In genomic region chr10:94341501-94341900, GRCm38 (mm10) we compare ENCODE assay signal across 19 mouse cellular contexts. TPM values are rescaled to one million over a fixed set of nuclear protein-coding genes. Genes with fewer than 3 reads are reported as not detected.
DNase-seq lines count a peak whose midpoint lies in the region; ATAC-seq and TF ChIP-seq lines count a peak whose summit lies in the region.
"Had no signal": no experiment of that assay in that cellular context is flagged by ENCODE, and none has a peak within 500 bp of the region (broad histone marks: within the 10 kb centered on the region; RNA-seq: fewer than 3 reads in every experiment).

No protein-coding gene starts in this region.

- 0 out of 2 replicates have a peak overlapping the region, but pooled peaks have one; percentile 24 for H3K9ac ChIP-seq in heart, embryonic 13.5 days
- H3K9ac ChIP-seq in kidney, embryonic 15.5 days: no peak overlapping the region
- H3K9ac ChIP-seq in stomach, embryonic 14.5 days (replicated peaks; ENCODE audit: low read depth, low read length): no peak overlapping the region
- no peak overlapping the region for H3K9ac ChIP-seq in stomach, postnatal 0 days (ENCODE audit: low read length)
- H3K9ac ChIP-seq: embryonic facial prominence, embryonic 15.5 days; forebrain, embryonic 13.5 days; liver, embryonic 12.5 days had no signal

- no peaks in the 10 kb centered on the region for H3K36me3 ChIP-seq in heart, embryonic 13.5 days
- no peaks in the 10 kb centered on the region for H3K36me3 ChIP-seq in kidney, embryonic 15.5 days
- H3K36me3 ChIP-seq in stomach, embryonic 14.5 days (ENCODE audit: control insufficient read depth, insufficient read depth, low read length): no peaks in the 10 kb centered on the region
- no peaks in the 10 kb centered on the region for H3K36me3 ChIP-seq in stomach, postnatal 0 days (ENCODE audit: control insufficient read depth, insufficient read depth, low read length)
- H3K36me3 ChIP-seq: embryonic facial prominence, embryonic 15.5 days; liver, embryonic 12.5 days had no signal

- H3K27me3 ChIP-seq in heart, embryonic 13.5 days (replicated peaks): no peaks in the 10 kb centered on the region
- H3K27me3 ChIP-seq in kidney, embryonic 15.5 days: no peaks in the 10 kb centered on the region; the same call in 1 of the 2 replicates
- no peaks in the 10 kb centered on the region for H3K27me3 ChIP-seq in stomach, embryonic 14.5 days (ENCODE audit: control insufficient read depth, insufficient read depth, low read length)
- no peaks in the 10 kb centered on the region for H3K27me3 ChIP-seq in stomach, postnatal 0 days (ENCODE audit: control insufficient read depth, insufficient read depth, low read length)
- H3K27me3 ChIP-seq: embryonic facial prominence, embryonic 15.5 days; forebrain, embryonic 13.5 days had no signal

- DNase-seq in heart, postnatal 14 days: no peak
- DNase-seq in kidney, postnatal 36 days: no peak
- DNase-seq in stomach, postnatal 0 days (ENCODE audit: low spot score): no peak
- DNase-seq in right cerebral cortex, postnatal 14 days: no peak
- DNase-seq in cerebellum, adult 9-11 months: no peak
- DNase-seq: adrenal gland, postnatal 25 days; kidney, adult 8-10 months; lung, postnatal 14 days; right cerebral cortex, postnatal 25 days had no signal

- 53% methylated on average over 17 of the region's 17 CpGs for WGBS in heart, embryonic 13.5 days
- WGBS in kidney, embryonic 15.5 days: 68% methylated on average over 17 of the region's 17 CpGs
- WGBS in stomach, embryonic 14.5 days: 74% methylated on average over 17 of the region's 17 CpGs
- WGBS in stomach, postnatal 0 days: 67% methylated on average over 17 of the region's 17 CpGs

- no peak overlapping the region for H3K27ac ChIP-seq in heart, embryonic 13.5 days (replicated peaks)
- no peak overlapping the region for H3K27ac ChIP-seq in kidney, embryonic 15.5 days
- no peak overlapping the region for H3K27ac ChIP-seq in stomach, embryonic 14.5 days (ENCODE audit: low read length)
- H3K27ac ChIP-seq in stomach, postnatal 0 days (replicated peaks): no peak overlapping the region
- H3K27ac ChIP-seq: embryonic facial prominence, embryonic 15.5 days; forebrain, embryonic 13.5 days; liver, embryonic 12.5 days had no signal

- H3K9me3 ChIP-seq in heart, embryonic 13.5 days: no peaks in the 10 kb centered on the region
- H3K9me3 ChIP-seq in kidney, embryonic 15.5 days (replicated peaks): no peaks in the 10 kb centered on the region
- H3K9me3 ChIP-seq in stomach, embryonic 14.5 days (ENCODE audit: control insufficient read depth, low read depth, low read length): no peaks in the 10 kb centered on the region
- H3K9me3 ChIP-seq in stomach, postnatal 0 days (ENCODE audit: control insufficient read depth, low read length): no peaks in the 10 kb centered on the region
- H3K9me3 ChIP-seq: embryonic facial prominence, embryonic 15.5 days; forebrain, embryonic 13.5 days; liver, embryonic 12.5 days had no signal

- H3K4me3 ChIP-seq in heart, embryonic 13.5 days: peak overlapping the region; percentile 24; the same call in 1 of the 2 replicates
- no peak overlapping the region for H3K4me3 ChIP-seq in kidney, embryonic 15.5 days (replicated peaks)
- H3K4me3 ChIP-seq in stomach, embryonic 14.5 days (ENCODE audit: low read depth, low read length): no peak overlapping the region
- H3K4me3 ChIP-seq in stomach, postnatal 0 days (ENCODE audit: low read depth, low read length): no peak overlapping the region
- H3K4me3 ChIP-seq: embryonic facial prominence, embryonic 15.5 days; forebrain, embryonic 13.5 days; liver, embryonic 12.5 days had no signal

- intact Hi-C loops in heart, postnatal 14 days (cut with DNase I): no loop called here

- ATAC-seq in heart, embryonic 13.5 days (ENCODE audit: extremely low read depth, insufficient number of reproducible peaks, low FRiP score, low TSS enrichment): no peak
- ATAC-seq in kidney, embryonic 15.5 days (replicated peaks; ENCODE audit: low FRiP score): no peak
- ATAC-seq in stomach, embryonic 14.5 days (ENCODE audit: insufficient number of reproducible peaks, insufficient read depth, low FRiP score, low read depth): no peak
- ATAC-seq in stomach, postnatal 0 days (ENCODE audit: low FRiP score, low TSS enrichment): no peak
- ATAC-seq: forebrain, embryonic 13.5 days; liver, embryonic 12.5 days had no signal

- TF ChIP-seq EP300 in stomach, postnatal 0 days (optimal IDR thresholded peaks at IDR 0.05): no peak

- peaks cover 7% of the 10 kb centered on the region; the same call in 1 of the 2 replicates for H3K4me1 ChIP-seq in heart, embryonic 13.5 days
- H3K4me1 ChIP-seq in kidney, embryonic 15.5 days: no peaks in the 10 kb centered on the region; the same call in 1 of the 2 replicates
- no peaks in the 10 kb centered on the region for H3K4me1 ChIP-seq in stomach, embryonic 14.5 days (ENCODE audit: control insufficient read depth, insufficient read depth, low read length)
- H3K4me1 ChIP-seq in stomach, postnatal 0 days (replicated peaks; ENCODE audit: control insufficient read depth, insufficient read depth): no peaks in the 10 kb centered on the region
- H3K4me1 ChIP-seq: embryonic facial prominence, embryonic 15.5 days; forebrain, embryonic 13.5 days had no signal

- peak overlapping the region; percentile 43 for H3K4me2 ChIP-seq in heart, embryonic 13.5 days
- H3K4me2 ChIP-seq in kidney, embryonic 15.5 days: peak overlapping the region; percentile 31
- 0 out of 2 replicates have a peak overlapping the region, but pooled peaks have one; percentile 10 for H3K4me2 ChIP-seq in stomach, embryonic 14.5 days (replicated peaks; ENCODE audit: low read depth, low read length)
- H3K4me2 ChIP-seq in stomach, postnatal 0 days (replicated peaks; ENCODE audit: low read depth): no peak overlapping the region
- H3K4me2 ChIP-seq: embryonic facial prominence, embryonic 15.5 days; forebrain, embryonic 13.5 days; liver, embryonic 12.5 days had no signal

- TF ChIP-seq CTCF in stomach, postnatal 0 days (IDR thresholded peaks at IDR 0.05; ENCODE audit: low read depth): no peak

RNA-seq across cellular contexts. Expression of gene Tmcc3, which starts 29.8 kb away (rescaled TPM):
- 6.2 and 7.3 TPM in 2 replicates for polyA plus RNA-seq in heart, embryonic 13.5 days (2015; fragmentation: Nextera tagmentation; extraction: Ambion mirVana)
- total RNA-seq in heart, postnatal 14 days (2021): 10 to 100 TPM; 36.8 to 41.8 TPM
- polyA plus RNA-seq in kidney, embryonic 15.5 days (2015; fragmentation: Nextera tagmentation; extraction: Ambion mirVana): 7.4 and 7.8 TPM in 2 replicates
- 8.7 and 8.8 TPM in 2 replicates for polyA plus RNA-seq in stomach, embryonic 14.5 days (2014; fragmentation: Nextera tagmentation; extraction: Ambion mirVana)
- 19.8 and 20.8 TPM in 2 replicates for polyA plus RNA-seq in stomach, postnatal 0 days (2015; fragmentation: Nextera tagmentation; extraction: Ambion mirVana)

RNA-seq across cellular contexts. Expression of gene Gm4792, which starts 43.0 kb away (rescaled TPM):
- not detected in 2 replicates for polyA plus RNA-seq in heart, embryonic 13.5 days (2015; fragmentation: Nextera tagmentation; extraction: Ambion mirVana)
- total RNA-seq in heart, postnatal 14 days (2021): not detected
- not detected in 2 replicates for polyA plus RNA-seq in kidney, embryonic 15.5 days (2015; fragmentation: Nextera tagmentation; extraction: Ambion mirVana)
- not detected in 2 replicates for polyA plus RNA-seq in stomach, embryonic 14.5 days (2014; fragmentation: Nextera tagmentation; extraction: Ambion mirVana)
- polyA plus RNA-seq in stomach, postnatal 0 days (2015; fragmentation: Nextera tagmentation; extraction: Ambion mirVana): 0.61 and 0.63 TPM in 2 replicates
- total RNA-seq: adrenal gland, postnatal 25 days; granulocyte monocyte progenitor cell, adult 5-6 weeks; left cerebral cortex, postnatal 14 days; monocyte, adult 5-6 weeks had no signal
- polyA plus RNA-seq: embryonic facial prominence, embryonic 15.5 days; liver, embryonic 12.5 days; thymus, postnatal 0 days had no signal
